Mouse (Mus musculus) stomach, embryonic 16.5 days (tissue): ENCODE data around the gene Esp24. TPM values are rescaled to one million over a fixed set of nuclear protein-coding genes. Genes with fewer than 3 reads are reported as not detected.
A peak's percentile ranks its signal among the peaks of the same experiment; 100 is the strongest.
"Not testable (repeated sequence)": the region's sequence is repeated elsewhere in the genome, so short reads cannot be mapped to it uniquely, and the experiment has no call there.

Source experiments
- ATAC-seq: fragments of 200-750 bp; cut with Nextera tagmentation; 2 replicates; pipeline ENCODE4 v1.8.0; 2017; ENCODE audit warnings: moderate number of reproducible peaks, moderate TSS enrichment; ENCODE audit not compliant: insufficient read depth, low FRiP score
- H3K27ac ChIP-seq: fragments of 300-500 bp; sonication (generic); 2 replicates; pipeline ENCODE4 v1.5.1; 2014; ENCODE audit warnings: low read length
- H3K27me3 ChIP-seq: fragments of 300-500 bp; sonication (generic); 2 replicates; pipeline ENCODE4 v1.6.1; 2014; ENCODE audit warnings: low read length, control low read depth, mixed read lengths; ENCODE audit not compliant: control insufficient read depth, insufficient read depth
- H3K36me3 ChIP-seq: fragments of 300-500 bp; sonication (generic); 2 replicates; pipeline ENCODE4 v1.6.1; 2014; ENCODE audit warnings: low read length; ENCODE audit not compliant: control insufficient read depth, insufficient read depth
- H3K4me1 ChIP-seq: fragments of 300-500 bp; sonication (generic); 2 replicates; pipeline ENCODE4 v1.6.1; 2014; ENCODE audit warnings: low read length, control low read depth, mixed read lengths; ENCODE audit not compliant: control insufficient read depth, insufficient read depth
- H3K4me2 ChIP-seq: fragments of 300-500 bp; sonication (generic); 2 replicates; pipeline ENCODE4 v1.6.1; 2014; ENCODE audit warnings: low read depth, low read length, mixed read lengths
- H3K4me3 ChIP-seq: fragments of 300-500 bp; sonication (generic); replicated peaks from 2 replicates; pipeline ENCODE4 v1.5.1; 2014; ENCODE audit warnings: mild to moderate bottlenecking, low read length
- H3K9ac ChIP-seq: fragments of 300-500 bp; sonication (generic); 2 replicates; pipeline ENCODE4 v1.6.1; 2014; ENCODE audit warnings: low read length
- H3K9me3 ChIP-seq: fragments of 300-500 bp; sonication (generic); replicated peaks from 2 replicates; pipeline ENCODE4 v1.6.1; 2016; ENCODE audit warnings: low read length, control low read depth; ENCODE audit not compliant: control insufficient read depth
- WGBS: fragments of 180-500 bp; shearing (Covaris S2); extraction: QIAGEN DNeasy Blood & Tissue Kit; methylation state at CpG from one replicate; pipeline ENCODE4 v1.1.7; 2014; 5-methylcytosine and 5-hydroxymethylcytosine counted together
- polyA plus RNA-seq: library from polyadenylated mRNA; unstranded; fragments of >200 nt; fragmentation: Nextera tagmentation; extraction: Ambion mirVana; gene quantifications from 2 replicates; pipeline ENCODE4 v1.2.1, GENCODE M21; 2015

Esp24 gene
- polyA plus RNA-seq, result not detected in 2 replicates

DNA sequence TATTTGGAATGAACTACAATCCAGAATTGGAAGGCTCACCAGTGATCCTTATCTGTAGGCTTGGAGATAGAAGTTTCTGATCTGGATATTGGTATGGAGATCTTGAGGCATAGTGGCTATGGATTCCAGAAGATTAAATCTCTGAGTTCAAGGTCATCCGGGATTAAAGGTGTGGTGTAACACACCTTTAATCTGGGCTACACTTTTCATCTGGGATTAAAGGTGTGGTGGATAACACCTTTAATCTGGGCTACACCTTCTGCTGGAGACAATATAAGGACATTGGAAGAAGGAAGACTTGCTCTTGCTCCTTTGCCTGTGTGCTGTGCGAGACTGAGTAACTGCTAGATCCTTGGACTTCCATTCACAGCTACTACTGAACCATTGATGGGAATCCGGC lies at the start of gene Esp24:
Gene Esp24 (plus strand): TSS at position 301 of the 400 bp plus-strand sequence.
- H3K4me3 ChIP-seq, H3K4me2 ChIP-seq, H3K36me3 ChIP-seq, H3K4me1 ChIP-seq, H3K27me3 ChIP-seq, H3K9me3 ChIP-seq, H3K27ac ChIP-seq, H3K9ac ChIP-seq, ATAC-seq: not testable (repeated sequence)
- 89% methylated on average over 3 of the region's 3 CpGs for WGBS

- H3K27ac ChIP-seq, result no peak overlapping the region
- no peak for ATAC-seq
- WGBS, result 88% methylated on average over 1 of the region's 1 CpGs
- no peak overlapping the region for H3K4me2 ChIP-seq
- H3K36me3 ChIP-seq, result no peaks in the 10 kb centered on the region
- no peaks in the 10 kb centered on the region for H3K27me3 ChIP-seq
- no peaks in the 10 kb centered on the region; the same call in 1 of the 2 replicates for H3K9me3 ChIP-seq
- no peak overlapping the region for H3K9ac ChIP-seq
- H3K4me1 ChIP-seq, result no peaks in the 10 kb centered on the region
- no peak overlapping the region for H3K4me3 ChIP-seq
Observed at GRCm38 (mm10) chr17:39009846-39010245, 26.6 kb upstream of the Esp24 start.

DNA sequence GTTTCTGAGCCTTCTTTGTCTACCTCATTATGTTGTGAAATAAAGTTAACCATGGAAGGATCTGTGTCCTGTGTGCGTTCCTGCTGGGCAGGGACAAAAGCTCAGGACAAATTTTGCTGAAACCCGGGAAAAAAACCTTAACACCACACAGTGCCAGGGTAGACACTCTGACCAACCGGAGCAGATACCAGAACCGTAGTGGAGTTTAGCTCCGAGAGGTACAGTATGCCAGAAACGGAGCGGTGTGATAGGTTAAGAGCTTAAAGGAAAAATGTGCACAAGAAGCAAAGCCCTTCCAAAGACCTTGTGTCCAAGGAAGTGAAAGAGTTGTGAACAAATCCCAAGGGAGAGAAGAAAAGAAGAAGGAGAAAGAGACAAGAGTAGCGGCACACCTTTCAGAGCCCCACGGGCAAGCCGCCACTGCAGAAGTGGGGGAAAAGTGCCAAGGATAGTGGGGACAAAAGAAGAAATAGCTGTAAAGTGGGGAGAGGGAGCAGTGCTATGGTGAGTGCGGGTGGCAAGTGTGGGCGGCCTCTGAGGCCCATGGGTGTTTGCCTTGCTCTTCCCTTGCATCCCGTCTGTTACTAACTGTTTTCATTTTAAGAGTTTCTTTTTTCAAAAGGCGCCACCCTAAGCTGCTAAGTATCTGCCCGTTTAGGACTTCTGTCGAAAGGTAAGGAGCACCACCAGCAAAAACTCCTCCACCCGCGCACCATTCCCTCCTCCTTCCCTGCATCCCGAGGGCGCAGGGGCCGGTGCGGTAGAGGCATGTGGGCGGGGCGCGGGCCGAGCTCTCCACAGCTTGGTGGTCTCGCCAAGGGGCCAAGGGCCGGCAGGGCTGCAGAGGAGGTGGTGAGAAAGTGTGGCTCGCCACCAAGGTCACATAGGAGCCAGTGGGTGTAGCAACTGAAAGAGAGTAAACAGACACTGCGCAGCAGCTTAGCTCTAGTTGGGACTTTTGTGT lies 25.5 kb upstream of the Esp24 start:
- Histone ChIP-seq H3K4me2 (peak overlapping the region; percentile 31; the same call in 1 of the 2 replicates), H3K4me1 (no peaks in the 10 kb centered on the region), H3K9ac (no peak overlapping the region), H3K9me3 (no peaks in the 10 kb centered on the region; the same call in 1 of the 2 replicates), H3K4me3 (no peak overlapping the region), H3K27me3 (no peaks in the 10 kb centered on the region), H3K27ac (no peak overlapping the region), H3K36me3 (no peaks in the 10 kb centered on the region)
- 40% methylated on average over 30 of the region's 30 CpGs for WGBS
- no peak for ATAC-seq

DNA sequence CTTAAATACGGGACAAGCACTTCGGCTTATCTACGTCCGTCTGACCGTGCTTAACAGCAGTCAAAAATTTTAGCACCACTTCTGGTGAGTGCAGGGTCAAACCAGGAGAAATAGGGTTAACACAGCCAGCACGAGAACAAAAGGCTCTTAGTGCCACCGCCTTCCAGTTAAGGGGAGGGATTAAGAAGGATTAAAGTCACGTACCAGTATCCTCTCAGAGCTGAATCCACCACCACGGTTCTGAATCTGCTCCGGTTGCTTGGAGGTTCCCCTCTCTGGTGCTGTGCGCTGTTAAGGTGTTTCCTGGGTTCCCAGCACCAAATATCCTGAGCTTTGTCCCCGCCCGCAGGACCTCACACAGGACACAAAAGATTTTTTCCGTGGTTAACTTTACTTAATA lies 19.3 kb upstream of the Esp24 start:
- ATAC-seq, result no peak

GRCm38 (mm10) chr17:39043241-39043640 lies 6.7 kb downstream of the Esp24 start, which contains the start of gene Gm21903:
TSS of gene Gm21903 (minus strand) at chr17:39043341.
- Histone ChIP-seq H3K9me3 (no peaks in the 10 kb centered on the region), H3K27me3 (no peaks in the 10 kb centered on the region), H3K27ac (no peak within 1 kb of the TSS), H3K9ac (no peak within 1 kb of the TSS), H3K4me2 (no peak within 1 kb of the TSS), H3K4me3 (no peak within 1 kb of the TSS), H3K4me1 (no peaks in the 10 kb centered on the region), H3K36me3 (no peaks in the 10 kb centered on the region)
- no peak for ATAC-seq

More for the DNA sequence above, 19.3 kb upstream of the Esp24 start:
- no peak overlapping the region for H3K4me3 ChIP-seq
- no peak overlapping the region for H3K9ac ChIP-seq
- no peaks in the 10 kb centered on the region; the same call in 1 of the 2 replicates for H3K9me3 ChIP-seq
- H3K4me1 ChIP-seq, result no peaks in the 10 kb centered on the region
- H3K4me2 ChIP-seq, result no peak overlapping the region
- H3K27me3 ChIP-seq, result no peaks in the 10 kb centered on the region
- 64% methylated on average over 14 of the region's 14 CpGs for WGBS
- no peak overlapping the region for H3K27ac ChIP-seq
- H3K36me3 ChIP-seq, result no peaks in the 10 kb centered on the region

- no peak for ATAC-seq
- H3K9me3 ChIP-seq, result 0 out of 2 replicates have a peak, but pooled peaks cover 3% of the 10 kb centered on the region
- no peaks in the 10 kb centered on the region for H3K27me3 ChIP-seq
- no peak overlapping the region for H3K4me3 ChIP-seq
- no peaks in the 10 kb centered on the region for H3K36me3 ChIP-seq
- H3K9ac ChIP-seq, result no peak overlapping the region
- H3K27ac ChIP-seq, result no peak overlapping the region
- H3K4me2 ChIP-seq, result no peak overlapping the region
- H3K4me1 ChIP-seq, result no peaks in the 10 kb centered on the region
Observed at GRCm38 (mm10) chr17:39063641-39064040, 27.1 kb downstream of the Esp24 start.

DNA sequence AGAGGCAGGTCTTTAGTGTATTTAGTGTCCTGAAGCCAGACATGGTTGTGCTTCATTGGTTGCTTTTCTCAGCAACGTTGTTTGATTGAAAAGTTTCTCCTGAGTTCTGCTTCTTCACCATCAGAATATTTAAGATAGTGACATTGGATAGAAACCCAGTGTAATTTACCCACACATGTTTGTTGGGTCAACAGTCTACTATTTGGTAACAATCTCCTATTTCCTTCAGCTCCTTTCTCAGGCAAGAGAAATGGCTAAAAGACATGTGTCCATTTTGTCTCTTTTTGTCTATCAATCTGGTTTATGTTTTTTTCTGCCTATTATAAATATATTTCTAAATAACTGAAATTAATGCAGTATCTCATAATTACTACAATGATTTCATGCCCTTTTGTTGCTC lies 40.4 kb downstream of the Esp24 start, which contains the start of gene Esp23:
Gene Esp23 (minus strand): TSS at position 101 of the 400 bp plus-strand sequence.
- WGBS, result 37% methylated on average over 1 of the region's 1 CpGs
- Histone ChIP-seq H3K36me3 (no peaks in the 10 kb centered on the region), H3K27ac (no peak within 1 kb of the TSS), H3K27me3 (no peaks in the 10 kb centered on the region), H3K4me2 (no peak within 1 kb of the TSS), H3K4me1 (no peaks in the 10 kb centered on the region), H3K9me3 (no peaks in the 10 kb centered on the region), H3K9ac (no peak within 1 kb of the TSS), H3K4me3 (no peak within 1 kb of the TSS)
- ATAC-seq, result no peak

Other genes starting within 250 kb of the Esp24 start
- gene Gm21903, start 6.6 kb downstream of the Esp24 start, polyA plus RNA-seq, result not detected in 2 replicates
- not detected in 2 replicates for gene Esp23, start 40.3 kb downstream of the Esp24 start, polyA plus RNA-seq
- not detected in 2 replicates for gene Esp22, start 58.6 kb downstream of the Esp24 start, polyA plus RNA-seq